Mouse (Mus musculus) cerebellum, adult 2 months (tissue): ENCODE results near the gene Tmed9.

Source experiments
- CTCF ChIP-seq: fragments of 200-500 bp; IDR thresholded peaks from 2 replicates; pipeline ENCODE4 v1.5.1; 2011; ENCODE audit warnings: low read depth, mild to moderate bottlenecking, control low read depth, low read length, moderate library complexity, borderline replicate concordance; ENCODE audit not compliant: insufficient read depth
- POLR2A ChIP-seq: fragments of 200-500 bp; IDR thresholded peaks from 2 replicates; pipeline ENCODE4 v1.6.1; 2011; ENCODE audit warnings: low read length, control low read depth, borderline replicate concordance; ENCODE audit not compliant: insufficient read depth

GRCm38 (mm10) chr13:55569726-55570285, 3.7 kb upstream of the Tmed9 start:
- no peak for TF ChIP-seq CTCF
- no peak for TF ChIP-seq POLR2A
